Mouse (Mus musculus) heart, adult 18-20 months (tissue): ENCODE measurements at regions not wholly inside any gene's neighbourhood (a gene's known extent, or its start where the extent isn't known, plus 50 kb on each side); places are given as distances from the start of the nearest gene placed in this dataset.

Source experiments
- DNase-seq, 2 experiments: peaks; one replicate each; pipeline ENCODE4 v3.0.0; 2021 to 2022; ENCODE audit warnings: mixed read lengths in 1 of 2

DNA sequence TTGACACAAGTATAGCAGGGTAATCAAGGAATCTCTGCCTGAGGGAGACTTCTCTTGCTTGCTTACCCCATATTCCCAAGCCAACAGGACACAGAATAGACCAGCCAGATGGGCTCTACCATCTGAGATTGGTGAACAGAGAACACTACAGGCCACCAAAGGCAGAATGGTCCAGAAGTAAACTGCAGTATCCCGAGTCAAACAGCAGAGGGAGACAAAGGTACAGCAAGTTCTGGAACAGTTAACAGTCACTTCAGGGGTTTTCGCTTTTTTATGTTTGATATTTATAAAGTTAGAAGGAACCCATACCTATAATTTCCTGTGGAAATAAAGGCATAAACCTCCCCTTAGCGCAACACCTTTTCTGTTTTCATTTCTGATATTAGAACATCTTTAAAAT, 325.5 kb upstream of the 9130204L05Rik start:
- DNase-seq, result peak in 1 of 2 experiments; percentile 8
